ENCODE assay signal across 8 mouse cellular contexts in the genomic region with DNA sequence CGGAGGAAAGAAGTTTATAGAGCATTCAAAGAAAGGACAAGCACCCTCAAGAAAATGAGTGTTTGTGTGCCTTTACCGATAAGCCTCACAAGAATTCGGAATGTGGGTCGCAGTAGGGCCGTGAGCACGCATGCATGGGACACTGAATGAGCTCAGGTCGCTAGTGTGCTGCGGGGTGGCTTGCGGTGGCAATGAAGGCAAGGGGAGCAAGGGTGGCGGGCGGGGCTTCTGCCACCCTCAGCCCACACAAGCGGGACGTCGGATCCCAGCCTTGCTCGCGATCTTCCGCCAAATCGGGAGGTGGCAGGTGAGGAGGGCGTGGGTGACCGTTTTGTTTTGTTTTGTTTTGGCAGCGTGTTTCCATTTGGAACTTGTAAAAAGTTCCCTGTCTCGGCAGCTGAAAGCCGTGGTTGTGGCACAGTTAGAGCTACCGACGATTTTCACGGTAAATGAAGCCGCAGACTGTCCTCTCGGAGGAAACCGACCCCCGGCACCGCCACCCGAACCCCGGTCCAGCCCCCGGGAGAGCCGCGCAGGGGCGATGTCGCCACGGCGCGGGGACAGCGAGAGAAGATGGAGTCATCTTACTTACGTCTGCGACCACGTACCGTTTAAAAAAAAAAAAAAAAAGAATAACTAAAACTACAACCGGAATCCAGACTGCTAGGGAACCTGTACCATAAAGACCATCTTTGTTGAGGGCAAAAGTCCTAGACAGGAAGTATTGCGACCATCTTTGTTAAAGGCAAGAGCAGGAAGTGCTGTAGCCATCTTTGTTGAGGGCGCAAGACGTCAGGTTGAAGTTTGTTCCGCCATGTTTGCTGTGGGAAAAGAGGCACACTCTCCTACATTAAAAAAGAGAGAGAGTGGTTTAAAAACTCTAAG. TPM values are rescaled to one million over a fixed set of nuclear protein-coding genes. Genes with fewer than 3 reads are reported as not detected.
DNase-seq lines count a peak whose midpoint lies in the region; ATAC-seq and TF ChIP-seq lines count a peak whose summit lies in the region.

A gene (minus strand): TSS at position 741 of the 885 bp plus-strand sequence.

- H3K4me2 ChIP-seq in heart, embryonic 12.5 days: peak within 1 kb of the TSS; percentile 82
- H3K4me2 ChIP-seq in kidney, postnatal 0 days (ENCODE audit: low read length): peak within 1 kb of the TSS; percentile 87
- peak within 1 kb of the TSS; percentile 76 for H3K4me2 ChIP-seq in liver, embryonic 11.5 days
- peak within 1 kb of the TSS; percentile 73 for H3K4me2 ChIP-seq in stomach, embryonic 15.5 days

- no peaks in the 10 kb centered on the region for H3K36me3 ChIP-seq in heart, embryonic 12.5 days
- no peaks in the 10 kb centered on the region for H3K36me3 ChIP-seq in kidney, postnatal 0 days (ENCODE audit: insufficient read depth, low read length)
- no peaks in the 10 kb centered on the region for H3K36me3 ChIP-seq in liver, embryonic 11.5 days (ENCODE audit: control insufficient read depth, insufficient read depth, low read length)
- no peaks in the 10 kb centered on the region for H3K36me3 ChIP-seq in stomach, embryonic 15.5 days

- under 1% methylated on average over 51 of the region's 51 CpGs for WGBS in heart, embryonic 12.5 days
- WGBS in kidney, postnatal 0 days: under 1% methylated on average over 51 of the region's 51 CpGs
- WGBS in liver, embryonic 11.5 days: under 1% methylated on average over 51 of the region's 51 CpGs
- WGBS in stomach, embryonic 15.5 days: under 1% methylated on average over 51 of the region's 51 CpGs

- no peak for TF ChIP-seq CTCF in kidney, postnatal 0 days (IDR thresholded peaks at IDR 0.05; ENCODE audit: low read depth)

- H3K9ac ChIP-seq in heart, embryonic 12.5 days: peak within 1 kb of the TSS; percentile 91
- H3K9ac ChIP-seq in kidney, postnatal 0 days (ENCODE audit: low read depth, low read length): peak within 1 kb of the TSS; percentile 80
- peak within 1 kb of the TSS; percentile 87 for H3K9ac ChIP-seq in liver, embryonic 11.5 days (ENCODE audit: low read depth, low read length)
- H3K9ac ChIP-seq in stomach, embryonic 15.5 days: peak within 1 kb of the TSS; percentile 69

- ATAC-seq in erythroid progenitor cell, adult 5-6 weeks (replicated peaks; ENCODE audit: low FRiP score, poor library complexity, severe bottlenecking): peak; percentile 93
- peak; percentile 82 for ATAC-seq in heart, embryonic 12.5 days (ENCODE audit: insufficient number of reproducible peaks, low FRiP score)
- ATAC-seq in kidney, postnatal 0 days (replicated peaks; ENCODE audit: low FRiP score, low read depth): peak; percentile 86
- ATAC-seq in liver, embryonic 11.5 days (replicated peaks; ENCODE audit: low FRiP score): peak; percentile 86
- peak; percentile 84 for ATAC-seq in stomach, embryonic 15.5 days (ENCODE audit: insufficient read depth, low FRiP score, low read depth)

- H3K4me3 ChIP-seq in heart, embryonic 12.5 days: peak within 1 kb of the TSS; percentile 86
- H3K4me3 ChIP-seq in kidney, postnatal 0 days (replicated peaks; ENCODE audit: low read depth, low read length): peak within 1 kb of the TSS; percentile 75
- peak within 1 kb of the TSS; percentile 74 for H3K4me3 ChIP-seq in liver, embryonic 11.5 days (ENCODE audit: low read depth, low read length)
- H3K4me3 ChIP-seq in stomach, embryonic 15.5 days (replicated peaks): peak within 1 kb of the TSS; percentile 64

- H3K4me1 ChIP-seq in heart, embryonic 12.5 days (replicated peaks): peaks cover 12% of the 10 kb centered on the region
- H3K4me1 ChIP-seq in kidney, postnatal 0 days (replicated peaks; ENCODE audit: insufficient read depth, low read length): peaks cover 10% of the 10 kb centered on the region; the same call in 1 of the 2 replicates
- peaks cover 9% of the 10 kb centered on the region; the same call in 1 of the 2 replicates for H3K4me1 ChIP-seq in liver, embryonic 11.5 days (replicated peaks; ENCODE audit: control insufficient read depth, insufficient read depth, low read length)
- H3K4me1 ChIP-seq in stomach, embryonic 15.5 days: peaks cover 12% of the 10 kb centered on the region; the same call in 1 of the 2 replicates

- H3K27ac ChIP-seq in heart, embryonic 12.5 days (ENCODE audit: poor library complexity, severe bottlenecking): peak within 1 kb of the TSS; percentile 97
- H3K27ac ChIP-seq in kidney, postnatal 0 days: peak within 1 kb of the TSS; percentile 93
- H3K27ac ChIP-seq in liver, embryonic 11.5 days (ENCODE audit: low read depth, low read length): peak within 1 kb of the TSS; percentile 89
- peak within 1 kb of the TSS; percentile 95 for H3K27ac ChIP-seq in stomach, embryonic 15.5 days

- H3K9me3 ChIP-seq in heart, embryonic 12.5 days (replicated peaks): 0 out of 2 replicates have a peak, but pooled peaks cover 4% of the 10 kb centered on the region
- no peaks in the 10 kb centered on the region for H3K9me3 ChIP-seq in kidney, postnatal 0 days (replicated peaks; ENCODE audit: low read length)
- H3K9me3 ChIP-seq in liver, embryonic 11.5 days (ENCODE audit: control insufficient read depth, low read length): no peaks in the 10 kb centered on the region
- H3K9me3 ChIP-seq in stomach, embryonic 15.5 days: no peaks in the 10 kb centered on the region

- H3K27me3 ChIP-seq in heart, embryonic 12.5 days (replicated peaks): no peaks in the 10 kb centered on the region
- H3K27me3 ChIP-seq in kidney, postnatal 0 days (ENCODE audit: insufficient read depth, low read length): no peaks in the 10 kb centered on the region
- no peaks in the 10 kb centered on the region for H3K27me3 ChIP-seq in liver, embryonic 11.5 days (replicated peaks; ENCODE audit: control insufficient read depth, insufficient read depth, low read length)
- H3K27me3 ChIP-seq in stomach, embryonic 15.5 days (replicated peaks): no peaks in the 10 kb centered on the region

- DNase-seq in CD4-positive helper T cell, adult 2 months (ENCODE audit: low read depth, low spot score): peak; percentile 95
- DNase-seq in brain, embryonic 18.5 days (ENCODE audit: low read depth, low spot score): peak; percentile 95
- DNase-seq in kidney, postnatal 0 days (ENCODE audit: low spot score): peak; percentile 99
- DNase-seq in liver, embryonic 11.5 days (ENCODE audit: low spot score): peak; percentile 80
- DNase-seq in natural killer cell, adult 2 months (ENCODE audit: low spot score in 2 of 2): peak; percentile 82 to 86

RNA-seq across cellular contexts. Expression of the gene that starts here (rescaled TPM):
- 0.84 and 1.1 TPM in 2 replicates for total RNA-seq in erythroid progenitor cell, adult 5-6 weeks (2015; ENCODE audit: low replicate concordance)
- total RNA-seq in erythroid progenitor cell, adult 5-6 weeks (2017; ENCODE audit: low replicate concordance): 1.5 TPM in 1 of 2 replicates, not detected in the other
- polyA plus RNA-seq in heart, embryonic 12.5 days (2016; fragmentation: Nextera tagmentation; extraction: Ambion mirVana): 8.0 and 10.5 TPM in 2 replicates
- 10.3 and 10.5 TPM in 2 replicates for polyA plus RNA-seq in kidney, postnatal 0 days (2015; fragmentation: Nextera tagmentation; extraction: Ambion mirVana)
- polyA plus RNA-seq in liver, embryonic 11.5 days (2014; fragmentation: Nextera tagmentation; extraction: Ambion mirVana): 10.1 and 10.5 TPM in 2 replicates
- polyA plus RNA-seq in stomach, embryonic 15.5 days (2015; fragmentation: Nextera tagmentation; extraction: Ambion mirVana): 11.4 and 11.7 TPM in 2 replicates

Comparison
In these comparisons a context has a peak if more than half of its experiments do, and no peak if none do; other contexts are left out.
1. Peak in every context shown above with its lines: DNase-seq, ATAC-seq, H3K4me3 ChIP-seq and H3K27ac ChIP-seq.